Mouse (Mus musculus) embryonic fibroblast, embryonic 13.5 days (primary cell): ENCODE data around the gene Pnn.

Experiments used
- CTCF ChIP-seq: IDR thresholded peaks from 2 replicates; pipeline ENCODE4 v1.5.1; 2011; ENCODE audit warnings: mild to moderate bottlenecking, control low read depth, low read length, moderate library complexity, borderline replicate concordance; ENCODE audit not compliant: insufficient read depth
- POLR2A ChIP-seq: IDR thresholded peaks from 2 replicates; pipeline ENCODE4 v1.6.1; 2011; ENCODE audit warnings: low read depth, mild to moderate bottlenecking, control low read depth, low read length, moderate library complexity

- TF ChIP-seq CTCF (no peak), POLR2A (no peak)
These were observed 12.7 kb upstream of the Pnn start for GRCm38 (mm10) chr12:59053976-59054375.
